Mouse (Mus musculus): ENCODE measurements at regions not wholly inside any gene's neighbourhood (a gene's known extent, or its start where the extent isn't known, plus 50 kb on each side); places are given as distances from the start of the nearest gene placed in this dataset. TPM values are rescaled to one million over a fixed set of nuclear protein-coding genes. Genes with fewer than 3 reads are reported as not detected.

GRCm38 (mm10) chr13:107072345-107073038 is 50.6 kb upstream of the Kif2a start:
- DNase-seq: no peak

Small RNA genes in the stretch of these regions (microRNA-seq; reads per million reads assigned to microRNA genes)
- not detected for gene Gm22118

Data from adrenal gland, postnatal 10 days (tissue).